Mouse (Mus musculus): Measurements from ENCODE around the gene Cbx5. TPM values are rescaled to one million over a fixed set of nuclear protein-coding genes. Genes with fewer than 3 reads are reported as not detected.

The Cbx5 gene
- polyA plus RNA-seq, 1 experiment = 4.0 TPM

GRCm38 (mm10) chr15:103190531-103191462 lies 48.8 kb downstream of the Cbx5 start:
- TF ChIP-seq GATA1 (IDR thresholded peaks at IDR 0.05; ENCODE audit: low read length) = no peak

GRCm38 (mm10) chr15:103190083-103190482 lies 49.5 kb downstream of the Cbx5 start:
- no peak for TF ChIP-seq GATA1 (IDR thresholded peaks at IDR 0.05; ENCODE audit: low read length)

- no peak for TF ChIP-seq GATA1 (IDR thresholded peaks at IDR 0.05; ENCODE audit: low read length)
These were observed 51.8 kb downstream of the Cbx5 start for GRCm38 (mm10) chr15:103187803-103188202.

GRCm38 (mm10) chr15:103185462-103186198 lies 54.0 kb downstream of the Cbx5 start:
- TF ChIP-seq GATA1 (IDR thresholded peaks at IDR 0.05; ENCODE audit: low read length) = no peak

- TF ChIP-seq GATA1 (IDR thresholded peaks at IDR 0.05; ENCODE audit: low read length) = no peak
These were observed 55.7 kb downstream of the Cbx5 start for GRCm38 (mm10) chr15:103183651-103184610.

GRCm38 (mm10) chr15:103183135-103183534 lies 56.5 kb downstream of the Cbx5 start:
- TF ChIP-seq GATA1 (IDR thresholded peaks at IDR 0.05; ENCODE audit: low read length) = no peak

GRCm38 (mm10) chr15:103182166-103182790 lies 57.3 kb downstream of the Cbx5 start:
- TF ChIP-seq GATA1 (IDR thresholded peaks at IDR 0.05; ENCODE audit: low read length) = no peak

- no peak for TF ChIP-seq GATA1 (IDR thresholded peaks at IDR 0.05; ENCODE audit: low read length)
These were observed 59.2 kb downstream of the Cbx5 start for GRCm38 (mm10) chr15:103180406-103180805.

- no peak for TF ChIP-seq GATA1 (IDR thresholded peaks at IDR 0.05; ENCODE audit: low read length)
These were observed 60.8 kb downstream of the Cbx5 start for GRCm38 (mm10) chr15:103178767-103179166.

GRCm38 (mm10) chr15:103178137-103178536 lies 61.5 kb downstream of the Cbx5 start:
- no peak for TF ChIP-seq GATA1 (IDR thresholded peaks at IDR 0.05; ENCODE audit: low read length)

GRCm38 (mm10) chr15:103177611-103178041 lies 62.0 kb downstream of the Cbx5 start:
- no peak for TF ChIP-seq GATA1 (IDR thresholded peaks at IDR 0.05; ENCODE audit: low read length)

- TF ChIP-seq GATA1 (IDR thresholded peaks at IDR 0.05; ENCODE audit: low read length) = no peak
These were observed 62.7 kb downstream of the Cbx5 start for GRCm38 (mm10) chr15:103176874-103177421.

GRCm38 (mm10) chr15:103173251-103173650 lies 66.4 kb downstream of the Cbx5 start:
- TF ChIP-seq GATA1 (IDR thresholded peaks at IDR 0.05; ENCODE audit: low read length) = no peak

GRCm38 (mm10) chr15:103172537-103172936 lies 67.1 kb downstream of the Cbx5 start:
- TF ChIP-seq GATA1 (IDR thresholded peaks at IDR 0.05; ENCODE audit: low read length) = no peak

All from G1E-ER4 (cell line).